Mouse (Mus musculus): ENCODE results near the gene Slc4a10. TPM values are rescaled to one million over a fixed set of nuclear protein-coding genes. Genes with fewer than 3 reads are reported as not detected.

Gene Slc4a10
- polyA plus RNA-seq, 1 experiment, result 0.33 TPM

DNA sequence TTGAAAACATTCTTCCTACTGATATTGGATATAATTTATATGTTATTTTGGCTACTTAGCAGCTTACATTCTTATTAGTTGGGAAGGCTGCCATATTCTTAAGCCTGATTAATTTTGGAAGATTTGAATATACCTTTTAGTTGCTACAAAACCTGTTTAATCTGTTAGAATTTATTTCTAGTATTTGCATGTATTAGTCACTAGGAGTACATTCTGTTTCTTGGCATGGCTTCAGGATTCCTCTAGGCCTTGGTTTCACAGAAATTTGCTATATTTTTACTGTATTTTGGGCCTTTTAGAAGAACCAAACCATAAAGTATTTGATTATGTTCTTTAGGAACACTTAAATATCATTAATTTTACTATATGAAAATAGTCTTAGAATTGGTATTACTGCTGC, 103.2 kb downstream of the Slc4a10 start:
- no peak for TF ChIP-seq CTCF (IDR thresholded peaks at IDR 0.05; ENCODE audit: control insufficient read depth, insufficient read depth, insufficient replicate concordance, low read depth, low read length)
- TF ChIP-seq POLR2A (IDR thresholded peaks at IDR 0.05; ENCODE audit: control insufficient read depth, low read depth, low read length), result no peak
- Histone ChIP-seq H3K27me3 (ENCODE audit: control insufficient read depth, insufficient read depth, low read length) (no peaks in the 10 kb centered on the region), H3K4me3 (ENCODE audit: control insufficient read depth, low read depth, low read length) (no peak overlapping the region)

DNA sequence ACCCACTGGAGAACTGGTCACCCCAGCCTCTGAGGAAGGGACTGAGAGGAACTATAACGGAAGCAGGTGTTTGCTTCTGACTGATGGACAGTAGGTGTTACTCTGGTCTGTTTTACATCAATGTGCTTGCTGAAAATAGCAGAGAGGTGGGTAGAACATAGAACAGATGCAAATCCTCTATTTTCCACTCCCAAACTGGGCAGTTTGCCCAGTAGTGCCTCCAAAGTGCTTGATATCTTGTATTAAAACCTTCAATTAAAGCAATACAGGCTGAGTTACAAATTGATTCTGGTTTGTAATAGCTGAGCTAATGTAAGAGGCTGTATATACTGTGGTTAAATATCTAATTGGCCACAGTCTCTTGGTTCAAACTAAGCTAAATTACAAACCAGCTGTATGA, 104.6 kb downstream of the Slc4a10 start:
- H3K4me1 ChIP-seq (ENCODE audit: control insufficient read depth, insufficient read depth, low read length), result no peaks in the 10 kb centered on the region

More for the DNA sequence above, 103.2 kb downstream of the Slc4a10 start:
- no peaks in the 10 kb centered on the region for H3K4me1 ChIP-seq (ENCODE audit: control insufficient read depth, insufficient read depth, low read length)
- H3K27ac ChIP-seq (ENCODE audit: control insufficient read depth, insufficient read depth, low read depth, low read length), result no peak overlapping the region
- no peaks in the 10 kb centered on the region for H3K36me3 ChIP-seq (ENCODE audit: control insufficient read depth, insufficient read depth, low read length)

DNA sequence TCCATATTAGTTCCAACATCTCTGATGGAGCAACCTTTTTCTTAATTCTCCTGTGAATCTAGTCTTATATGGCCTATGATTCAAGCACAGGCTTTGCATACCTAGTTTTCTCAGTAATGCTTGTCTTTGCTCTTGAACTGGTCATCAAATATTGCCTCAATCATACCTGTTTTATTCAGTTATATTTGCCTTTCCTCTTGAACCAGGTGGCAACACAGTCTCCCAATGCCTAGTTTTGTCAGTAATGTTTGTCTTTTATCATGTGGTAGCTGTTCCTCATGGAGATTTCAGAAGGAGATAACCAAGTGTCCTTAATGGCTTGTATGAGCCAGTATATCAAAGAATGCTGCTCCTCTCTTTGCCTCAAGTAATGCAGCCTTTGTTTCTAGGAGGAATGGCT, 163.8 kb downstream of the Slc4a10 start:
- Histone ChIP-seq H3K4me1 (ENCODE audit: control insufficient read depth, insufficient read depth, low read length) (no peaks in the 10 kb centered on the region), H3K4me3 (ENCODE audit: control insufficient read depth, low read depth, low read length) (no peak overlapping the region), H3K27ac (ENCODE audit: control insufficient read depth, insufficient read depth, low read depth, low read length) (no peak overlapping the region), H3K36me3 (ENCODE audit: control insufficient read depth, insufficient read depth, low read length) (no peaks in the 10 kb centered on the region), H3K27me3 (ENCODE audit: control insufficient read depth, insufficient read depth, low read length) (no peaks in the 10 kb centered on the region)
- TF ChIP-seq CTCF (IDR thresholded peaks at IDR 0.05; ENCODE audit: control insufficient read depth, insufficient read depth, insufficient replicate concordance, low read depth, low read length) (no peak), POLR2A (IDR thresholded peaks at IDR 0.05; ENCODE audit: control insufficient read depth, low read depth, low read length) (no peak)

More for the DNA sequence above, 104.6 kb downstream of the Slc4a10 start:
- H3K36me3 ChIP-seq (ENCODE audit: control insufficient read depth, insufficient read depth, low read length), result no peaks in the 10 kb centered on the region
- H3K4me3 ChIP-seq (ENCODE audit: control insufficient read depth, low read depth, low read length), result no peak overlapping the region
- H3K27ac ChIP-seq (ENCODE audit: control insufficient read depth, insufficient read depth, low read depth, low read length), result no peak overlapping the region
- TF ChIP-seq POLR2A (IDR thresholded peaks at IDR 0.05; ENCODE audit: control insufficient read depth, low read depth, low read length) (no peak), CTCF (IDR thresholded peaks at IDR 0.05; ENCODE audit: control insufficient read depth, insufficient read depth, insufficient replicate concordance, low read depth, low read length) (no peak)
- no peaks in the 10 kb centered on the region for H3K27me3 ChIP-seq (ENCODE audit: control insufficient read depth, insufficient read depth, low read length)

- Histone ChIP-seq H3K4me3 (ENCODE audit: control insufficient read depth, low read depth, low read length) (no peak overlapping the region), H3K27me3 (ENCODE audit: control insufficient read depth, insufficient read depth, low read length) (no peaks in the 10 kb centered on the region), H3K36me3 (ENCODE audit: control insufficient read depth, insufficient read depth, low read length) (no peaks in the 10 kb centered on the region), H3K4me1 (ENCODE audit: control insufficient read depth, insufficient read depth, low read length) (no peaks in the 10 kb centered on the region), H3K27ac (ENCODE audit: control insufficient read depth, insufficient read depth, low read depth, low read length) (no peak overlapping the region)
- no peak for TF ChIP-seq CTCF (IDR thresholded peaks at IDR 0.05; ENCODE audit: control insufficient read depth, insufficient read depth, insufficient replicate concordance, low read depth, low read length)
- TF ChIP-seq POLR2A (IDR thresholded peaks at IDR 0.05; ENCODE audit: control insufficient read depth, low read depth, low read length), result no peak
Measured at GRCm38 (mm10) chr2:62211106-62211505, 164.8 kb downstream of the Slc4a10 start.

GRCm38 (mm10) chr2:62227563-62227962, 181.3 kb downstream of the Slc4a10 start:
- no peaks in the 10 kb centered on the region for H3K27me3 ChIP-seq (ENCODE audit: control insufficient read depth, insufficient read depth, low read length)
- no peaks in the 10 kb centered on the region for H3K36me3 ChIP-seq (ENCODE audit: control insufficient read depth, insufficient read depth, low read length)
- no peak overlapping the region for H3K4me3 ChIP-seq (ENCODE audit: control insufficient read depth, low read depth, low read length)
- no peak overlapping the region for H3K27ac ChIP-seq (ENCODE audit: control insufficient read depth, insufficient read depth, low read depth, low read length)
- no peak for TF ChIP-seq POLR2A (IDR thresholded peaks at IDR 0.05; ENCODE audit: control insufficient read depth, low read depth, low read length)
- no peak for TF ChIP-seq CTCF (IDR thresholded peaks at IDR 0.05; ENCODE audit: control insufficient read depth, insufficient read depth, insufficient replicate concordance, low read depth, low read length)
- H3K4me1 ChIP-seq (ENCODE audit: control insufficient read depth, insufficient read depth, low read length), result no peaks in the 10 kb centered on the region

- H3K4me1 ChIP-seq (ENCODE audit: control insufficient read depth, insufficient read depth, low read length), result no peaks in the 10 kb centered on the region
- TF ChIP-seq CTCF (IDR thresholded peaks at IDR 0.05; ENCODE audit: control insufficient read depth, insufficient read depth, insufficient replicate concordance, low read depth, low read length) (no peak), POLR2A (IDR thresholded peaks at IDR 0.05; ENCODE audit: control insufficient read depth, low read depth, low read length) (no peak)
- H3K4me3 ChIP-seq (ENCODE audit: control insufficient read depth, low read depth, low read length), result no peak overlapping the region
- H3K36me3 ChIP-seq (ENCODE audit: control insufficient read depth, insufficient read depth, low read length), result no peaks in the 10 kb centered on the region
- no peak overlapping the region for H3K27ac ChIP-seq (ENCODE audit: control insufficient read depth, insufficient read depth, low read depth, low read length)
- no peaks in the 10 kb centered on the region for H3K27me3 ChIP-seq (ENCODE audit: control insufficient read depth, insufficient read depth, low read length)
Measured at GRCm38 (mm10) chr2:62231271-62231670, 185.0 kb downstream of the Slc4a10 start.

- no peak overlapping the region for H3K4me3 ChIP-seq (ENCODE audit: control insufficient read depth, low read depth, low read length)
- no peaks in the 10 kb centered on the region for H3K36me3 ChIP-seq (ENCODE audit: control insufficient read depth, insufficient read depth, low read length)
- H3K27ac ChIP-seq (ENCODE audit: control insufficient read depth, insufficient read depth, low read depth, low read length), result no peak overlapping the region
- no peak for TF ChIP-seq CTCF (IDR thresholded peaks at IDR 0.05; ENCODE audit: control insufficient read depth, insufficient read depth, insufficient replicate concordance, low read depth, low read length)
- TF ChIP-seq POLR2A (IDR thresholded peaks at IDR 0.05; ENCODE audit: control insufficient read depth, low read depth, low read length), result no peak
- no peaks in the 10 kb centered on the region for H3K4me1 ChIP-seq (ENCODE audit: control insufficient read depth, insufficient read depth, low read length)
- H3K27me3 ChIP-seq (ENCODE audit: control insufficient read depth, insufficient read depth, low read length), result no peaks in the 10 kb centered on the region
Measured at GRCm38 (mm10) chr2:62244167-62244566, 197.9 kb downstream of the Slc4a10 start.

DNA sequence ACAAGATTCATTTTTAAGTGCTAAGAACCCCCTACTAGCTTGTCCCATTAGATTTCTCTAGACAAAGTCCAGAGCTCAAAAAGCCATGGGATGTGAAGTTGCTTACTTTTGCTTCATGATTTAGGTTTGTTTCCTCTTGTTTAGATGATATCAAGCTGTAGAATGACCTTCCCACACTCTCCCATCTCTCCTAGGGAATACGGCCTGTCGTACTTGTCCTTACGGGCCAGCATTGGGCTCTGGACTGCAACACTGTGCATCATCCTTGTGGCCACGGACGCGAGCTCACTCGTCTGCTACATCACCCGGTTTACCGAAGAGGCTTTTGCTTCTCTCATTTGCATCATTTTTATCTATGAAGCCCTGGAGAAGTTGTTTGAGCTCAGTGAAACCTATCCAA, 222.2 kb downstream of the Slc4a10 start:
- Histone ChIP-seq H3K36me3 (ENCODE audit: control insufficient read depth, insufficient read depth, low read length) (no peaks in the 10 kb centered on the region), H3K27me3 (ENCODE audit: control insufficient read depth, insufficient read depth, low read length) (no peaks in the 10 kb centered on the region), H3K27ac (ENCODE audit: control insufficient read depth, insufficient read depth, low read depth, low read length) (no peak overlapping the region), H3K4me1 (ENCODE audit: control insufficient read depth, insufficient read depth, low read length) (no peaks in the 10 kb centered on the region), H3K4me3 (ENCODE audit: control insufficient read depth, low read depth, low read length) (no peak overlapping the region)
- no peak for TF ChIP-seq CTCF (IDR thresholded peaks at IDR 0.05; ENCODE audit: control insufficient read depth, insufficient read depth, insufficient replicate concordance, low read depth, low read length)
- TF ChIP-seq POLR2A (IDR thresholded peaks at IDR 0.05; ENCODE audit: control insufficient read depth, low read depth, low read length), result no peak
